Mouse (Mus musculus) heart, postnatal 0 days (tissue): ENCODE measurements at regions not wholly inside any gene's neighbourhood (a gene's known extent, or its start where the extent isn't known, plus 50 kb on each side); places are given as distances from the start of the nearest gene placed in this dataset.

ENCODE experiments used
- ATAC-seq: fragments of 200-750 bp; cut with Nextera tagmentation; 2 replicates; pipeline ENCODE4 v1.8.0; 2017; ENCODE audit warnings: low read depth, moderate number of reproducible peaks, moderate library complexity; ENCODE audit not compliant: insufficient read depth
- DNase-seq: peaks from one replicate; pipeline ENCODE4 v3.0.0-alpha.2; 2016; ENCODE audit warnings: low spot score
- H3K27ac ChIP-seq: fragments of 300-500 bp; sonication (generic); 2 replicates; pipeline ENCODE4 v1.5.1; 2014; ENCODE audit warnings: low read depth, mild to moderate bottlenecking
- H3K27me3 ChIP-seq: fragments of 300-500 bp; sonication (generic); 2 replicates; pipeline ENCODE4 v1.6.1; 2014; ENCODE audit warnings: low read length, mixed read lengths; ENCODE audit not compliant: control insufficient read depth, insufficient read depth
- H3K36me3 ChIP-seq: fragments of 300-500 bp; sonication (generic); replicated peaks from 2 replicates; pipeline ENCODE4 v1.6.1; 2014; ENCODE audit warnings: low read length, mixed read lengths; ENCODE audit not compliant: control insufficient read depth, insufficient read depth
- H3K4me1 ChIP-seq: fragments of 300-500 bp; sonication (generic); 2 replicates; pipeline ENCODE4 v1.6.1; 2014; ENCODE audit warnings: antibody characterized with exemption; ENCODE audit not compliant: control insufficient read depth, insufficient read depth
- H3K4me2 ChIP-seq: fragments of 300-500 bp; sonication (generic); 2 replicates; pipeline ENCODE4 v1.6.1; 2014; ENCODE audit warnings: low read depth, mild to moderate bottlenecking, low read length, moderate library complexity
- H3K4me3 ChIP-seq: fragments of 300-500 bp; sonication (generic); 2 replicates; pipeline ENCODE4 v1.5.1; 2014; ENCODE audit warnings: low read depth, low read length
- H3K9ac ChIP-seq: fragments of 300-500 bp; sonication (generic); replicated peaks from 2 replicates; pipeline ENCODE4 v1.6.1; 2014; ENCODE audit warnings: low read depth, low read length, mixed read lengths
- H3K9me3 ChIP-seq: fragments of 300-500 bp; sonication (generic); replicated peaks from 2 replicates; pipeline ENCODE4 v1.6.1; 2016; ENCODE audit warnings: low read length; ENCODE audit not compliant: control insufficient read depth
- CTCF ChIP-seq: IDR thresholded peaks from 2 replicates; pipeline ENCODE4 v1.5.1; 2016; ENCODE audit warnings: antibody characterized with exemption, control low read depth, low read depth
- EP300 ChIP-seq: IDR thresholded peaks from 2 replicates; pipeline ENCODE4 v1.6.1; 2016; ENCODE audit warnings: antibody characterized with exemption, low read depth
- WGBS: fragments of 180-500 bp; shearing (Covaris S2); extraction: QIAGEN DNeasy Blood & Tissue Kit; methylation state at CpG from one replicate; pipeline ENCODE4 v1.1.7; 2014; 5-methylcytosine and 5-hydroxymethylcytosine counted together

DNA sequence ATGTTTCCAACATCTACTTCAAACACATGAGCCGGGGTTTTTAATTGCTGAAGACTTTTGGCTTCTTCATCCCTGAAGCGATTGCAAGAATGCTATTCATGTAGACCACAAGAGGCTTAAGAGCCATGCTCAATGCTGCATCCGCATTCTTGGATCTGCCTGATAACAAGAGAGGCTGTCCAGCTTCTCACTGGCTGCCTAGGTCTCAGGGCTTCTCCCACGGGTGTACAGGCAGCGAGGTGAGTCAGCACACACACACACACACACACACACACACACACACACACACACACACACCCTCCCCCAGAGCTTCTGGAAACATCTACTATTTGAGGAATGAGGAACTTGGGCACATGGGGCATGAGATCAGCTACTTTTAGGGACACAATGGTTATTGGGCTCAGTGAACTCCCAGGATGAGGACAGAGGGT is 261.1 kb downstream of the Tgfb2 start:
- DNase-seq: peak; percentile 48
- peak; percentile 55; the same call in 1 of the 2 replicates for ATAC-seq
- Histone ChIP-seq H3K27me3 (no peaks in the 10 kb centered on the region), H3K9ac (no peak overlapping the region), H3K27ac (no peak overlapping the region), H3K36me3 (no peaks in the 10 kb centered on the region), H3K9me3 (no peaks in the 10 kb centered on the region), H3K4me3 (no peak overlapping the region), H3K4me1 (peaks cover 13% of the 10 kb centered on the region; the same call in 1 of the 2 replicates), H3K4me2 (0 out of 2 replicates have a peak overlapping the region, but pooled peaks have one; percentile 4)
- TF ChIP-seq EP300 (no peak), CTCF (no peak)
- 22% methylated on average over 5 of the region's 5 CpGs for WGBS

DNA sequence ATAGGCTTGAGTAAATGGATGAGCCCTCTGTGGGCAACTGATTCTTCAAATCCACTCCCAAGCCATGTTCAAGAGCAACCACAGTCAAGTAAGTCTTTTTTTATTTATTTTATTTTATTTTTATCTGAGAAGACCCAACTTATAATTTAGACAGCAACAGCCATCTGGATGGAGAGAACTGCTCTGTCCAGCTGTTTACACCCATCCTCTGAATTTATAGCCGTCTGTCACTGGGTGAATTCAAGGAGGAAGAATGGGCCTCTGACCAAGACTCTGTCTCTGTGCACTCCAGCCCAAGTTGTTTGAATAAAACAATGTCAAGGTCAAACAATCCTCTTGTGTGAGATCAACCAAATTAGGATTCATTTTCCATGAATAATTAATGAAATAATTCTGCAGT is 263.6 kb downstream of the Tgfb2 start:
- Histone ChIP-seq H3K4me1 (peaks cover 13% of the 10 kb centered on the region; the same call in 1 of the 2 replicates), H3K36me3 (no peaks in the 10 kb centered on the region), H3K4me3 (no peak overlapping the region), H3K27ac (no peak overlapping the region), H3K9ac (no peak overlapping the region), H3K9me3 (no peaks in the 10 kb centered on the region), H3K27me3 (no peaks in the 10 kb centered on the region), H3K4me2 (no peak overlapping the region)
- DNase-seq (no peak), ATAC-seq (no peak)
- WGBS: 81% methylated on average over 1 of the region's 1 CpGs
- TF ChIP-seq CTCF (no peak), EP300 (no peak)

DNA sequence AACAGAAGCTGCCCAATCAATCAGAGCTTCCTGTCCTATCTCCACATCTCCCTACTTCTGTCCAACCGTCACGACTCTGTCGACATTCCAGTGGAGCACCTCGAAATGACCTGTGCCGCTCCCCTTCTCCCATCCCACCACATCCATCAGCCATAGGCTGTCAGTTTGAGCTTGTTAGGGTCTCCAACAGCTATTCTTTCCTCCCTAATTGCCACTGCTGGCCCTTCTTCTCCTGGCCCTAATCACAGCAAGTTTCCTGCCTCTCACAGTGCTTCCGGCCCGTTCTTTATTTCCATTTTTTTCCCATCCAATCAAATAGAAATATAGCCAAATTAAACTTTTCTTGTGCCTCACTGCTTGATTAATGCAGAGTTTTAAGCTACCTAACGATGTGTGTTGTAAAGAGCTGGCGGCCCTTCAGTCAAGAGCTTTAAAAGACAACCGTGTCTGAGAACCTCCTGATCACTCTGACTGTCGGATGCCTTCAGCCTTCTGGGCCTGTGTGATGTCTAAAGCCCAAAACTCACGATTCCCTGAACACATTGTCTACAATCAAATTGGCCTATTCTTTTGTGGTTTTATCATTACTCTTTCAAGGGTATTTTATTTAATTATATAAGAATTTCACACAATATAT is 270.3 kb downstream of the Tgfb2 start:
- Histone ChIP-seq H3K4me1 (peaks cover 11% of the 10 kb centered on the region; the same call in 1 of the 2 replicates), H3K4me2 (no peak overlapping the region), H3K27ac (no peak overlapping the region), H3K4me3 (no peak overlapping the region), H3K9me3 (no peaks in the 10 kb centered on the region), H3K27me3 (no peaks in the 10 kb centered on the region), H3K36me3 (no peaks in the 10 kb centered on the region), H3K9ac (no peak overlapping the region)
- DNase-seq (no peak), ATAC-seq (no peak)
- 53% methylated on average over 12 of the region's 12 CpGs for WGBS
- TF ChIP-seq EP300 (no peak), CTCF (no peak)

DNA sequence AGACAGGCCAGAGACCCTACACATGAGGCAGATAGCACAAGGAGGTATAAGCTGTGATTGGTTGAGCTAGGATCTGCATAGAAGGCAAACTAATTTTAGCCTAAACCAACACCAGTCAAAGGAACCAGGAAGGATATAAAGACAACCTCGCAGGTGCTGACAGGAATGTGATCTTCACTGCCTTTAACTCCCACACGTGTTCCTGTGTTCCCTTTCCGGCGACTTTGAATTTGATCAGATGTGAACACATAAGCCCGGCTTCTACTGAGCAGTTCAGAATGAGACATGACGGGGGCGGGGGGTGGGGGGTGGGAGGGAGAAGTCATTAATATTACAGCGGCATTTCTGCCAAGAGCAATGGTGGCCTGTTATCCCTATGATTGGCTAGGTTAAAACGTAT is 271.0 kb downstream of the Tgfb2 start:
- 32% methylated on average over 9 of the region's 9 CpGs for WGBS
- H3K9ac ChIP-seq: no peak overlapping the region
- H3K4me3 ChIP-seq: no peak overlapping the region
- H3K9me3 ChIP-seq: no peaks in the 10 kb centered on the region
- no peak overlapping the region for H3K27ac ChIP-seq
- H3K27me3 ChIP-seq: no peaks in the 10 kb centered on the region
- peak overlapping the region; percentile 14 for H3K4me2 ChIP-seq
- no peak for DNase-seq
- H3K4me1 ChIP-seq: peaks cover 11% of the 10 kb centered on the region; the same call in 1 of the 2 replicates
- no peak for ATAC-seq
- no peak for TF ChIP-seq EP300
- TF ChIP-seq CTCF: no peak
- no peaks in the 10 kb centered on the region for H3K36me3 ChIP-seq

DNA sequence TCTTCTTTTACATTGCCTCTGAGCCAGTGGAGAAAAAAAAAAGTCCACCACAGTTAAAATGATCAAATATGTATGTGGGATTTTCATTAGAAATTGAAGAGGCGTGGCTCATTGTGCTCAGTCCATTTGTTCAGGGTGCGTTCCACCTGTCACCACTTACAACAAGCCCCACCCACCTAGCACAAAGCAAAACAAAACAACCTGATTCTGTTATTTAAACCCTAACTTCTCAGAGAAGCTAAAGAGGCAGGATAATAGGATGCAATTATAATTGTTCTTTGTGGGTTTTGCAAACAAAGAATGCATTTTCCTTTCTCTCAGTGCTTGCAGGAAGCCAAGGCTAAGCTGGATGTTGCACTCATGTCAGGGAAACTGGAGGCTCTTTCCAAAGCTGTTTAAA is 271.8 kb downstream of the Tgfb2 start:
- Histone ChIP-seq H3K27ac (no peak overlapping the region), H3K27me3 (no peaks in the 10 kb centered on the region), H3K36me3 (no peaks in the 10 kb centered on the region), H3K4me1 (peaks cover 11% of the 10 kb centered on the region; the same call in 1 of the 2 replicates), H3K4me3 (no peak overlapping the region), H3K9me3 (no peaks in the 10 kb centered on the region), H3K9ac (no peak overlapping the region), H3K4me2 (no peak overlapping the region)
- DNase-seq (no peak), ATAC-seq (no peak)
- 85% methylated on average over 2 of the region's 2 CpGs for WGBS
- TF ChIP-seq CTCF: no peak

DNA sequence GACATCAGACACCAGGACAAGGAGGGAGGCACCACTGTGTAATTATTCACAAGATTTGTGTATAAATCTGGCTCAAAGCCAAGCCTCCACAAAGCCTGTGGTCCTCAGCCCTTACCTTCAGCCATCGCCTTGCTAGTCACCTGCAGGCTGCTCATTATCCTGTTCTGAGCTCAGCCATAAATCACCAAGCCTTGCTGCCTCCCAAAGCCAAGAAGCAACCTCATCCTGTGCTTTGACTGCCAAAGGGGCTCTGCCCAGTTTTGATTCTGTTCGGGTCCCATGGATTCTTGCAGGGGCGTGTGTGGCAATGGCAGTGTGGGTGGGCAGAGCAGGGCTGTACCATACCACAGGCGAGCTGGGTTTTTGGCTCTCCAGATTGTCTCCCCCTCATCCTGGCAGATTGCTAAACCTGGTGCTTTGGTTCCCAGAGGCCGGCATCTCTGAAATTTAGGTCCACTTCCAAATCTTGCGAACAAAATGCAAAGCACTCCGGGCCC is 272.6 kb downstream of the Tgfb2 start:
- DNase-seq: no peak
- Histone ChIP-seq H3K4me3 (no peak overlapping the region), H3K4me1 (peaks cover 11% of the 10 kb centered on the region; the same call in 1 of the 2 replicates), H3K4me2 (no peak overlapping the region), H3K27me3 (no peaks in the 10 kb centered on the region), H3K9me3 (no peaks in the 10 kb centered on the region), H3K27ac (no peak overlapping the region), H3K36me3 (no peaks in the 10 kb centered on the region), H3K9ac (no peak overlapping the region)
- 71% methylated on average over 7 of the region's 7 CpGs for WGBS
- ATAC-seq: no peak
- no peak for TF ChIP-seq EP300
- TF ChIP-seq CTCF: no peak
